Mouse (Mus musculus) spleen, postnatal 36 days (tissue): ENCODE measurements around the gene Nsun6.

Source experiments
- DNase-seq, 2 experiments: peaks; one replicate each; pipeline ENCODE4 v3.0.0; 2022; ENCODE audit warnings: low spot score in 2 of 2, mixed read lengths in 1 of 2

Nsun6 gene

DNA sequence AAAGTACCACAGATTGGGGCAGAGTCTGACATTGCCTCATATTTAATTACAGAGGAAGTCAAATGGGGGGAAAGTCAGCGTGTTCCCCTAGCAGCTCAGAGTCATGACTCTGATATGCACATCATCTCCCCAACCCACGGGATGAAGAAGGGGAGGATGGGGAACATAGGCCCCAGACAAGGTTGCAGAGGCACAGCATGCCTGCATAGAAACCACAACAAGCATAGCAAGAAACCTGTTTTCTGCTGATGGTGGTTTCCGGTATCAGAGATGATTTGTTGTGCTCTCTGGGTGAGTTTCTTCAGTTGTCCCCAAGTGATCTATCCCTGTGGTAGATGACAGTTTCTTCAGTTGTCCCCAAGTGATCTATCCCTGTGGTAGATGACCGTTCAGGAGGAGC is 62.3 kb downstream of the Nsun6 start:
- DNase-seq = no peak

DNA sequence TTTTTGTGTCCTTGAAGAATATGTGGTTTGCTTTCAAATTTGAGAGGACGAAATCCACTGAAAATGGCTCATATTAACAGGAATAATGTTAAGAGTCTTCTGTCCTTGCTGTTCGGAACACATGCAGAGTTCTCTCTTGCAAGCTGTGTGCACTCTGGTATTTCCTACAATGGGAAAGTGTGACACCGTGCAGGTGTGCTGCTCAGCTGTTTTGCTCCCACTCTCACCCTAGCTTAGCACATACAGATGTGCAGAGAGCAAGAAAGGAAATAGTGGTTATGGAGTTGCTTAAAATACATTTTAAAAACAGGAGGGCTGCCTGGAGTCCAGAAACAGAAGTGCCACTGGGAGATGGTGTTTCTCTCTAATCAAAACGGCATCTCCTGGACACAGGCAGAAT is 65.5 kb downstream of the Nsun6 start:
- no peak for DNase-seq

DNA sequence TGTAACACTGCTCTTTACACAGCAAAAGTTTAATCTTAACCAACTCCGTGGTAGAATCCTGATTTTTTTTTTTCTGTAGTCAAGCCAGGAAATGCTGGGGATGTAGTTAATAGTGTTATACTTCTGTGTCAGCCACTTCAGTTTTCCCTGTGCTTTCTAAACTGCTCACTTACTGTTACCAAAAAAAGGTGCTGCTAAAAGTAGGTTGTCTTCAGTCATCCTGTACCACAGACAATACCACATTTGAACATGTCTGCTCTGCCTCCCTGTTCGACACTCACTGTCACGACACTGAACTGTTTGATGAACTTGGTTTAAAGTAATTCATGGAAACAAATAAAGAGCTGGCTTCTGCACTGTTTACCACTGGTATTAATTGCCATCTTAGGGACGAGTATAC is 66.4 kb downstream of the Nsun6 start:
- no peak for DNase-seq

DNA sequence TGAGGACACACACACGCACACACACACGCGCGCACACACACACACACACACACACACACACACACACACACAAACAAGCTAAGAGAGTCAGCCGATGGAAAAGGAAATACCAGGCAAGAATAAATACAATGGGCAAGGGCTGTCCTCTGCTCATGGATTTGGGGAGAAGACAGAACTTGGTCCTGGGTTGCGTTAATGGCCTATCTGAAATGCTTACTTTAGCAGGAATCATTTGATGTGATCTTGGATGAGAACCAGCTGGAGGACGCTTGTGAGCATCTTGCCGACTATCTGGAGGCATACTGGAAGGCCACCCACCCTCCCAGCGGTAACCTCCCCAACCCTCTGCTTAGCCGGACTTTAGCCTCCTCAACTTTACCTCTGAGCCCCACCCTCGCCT is 70.8 kb downstream of the Nsun6 start:
- DNase-seq = no peak

DNA sequence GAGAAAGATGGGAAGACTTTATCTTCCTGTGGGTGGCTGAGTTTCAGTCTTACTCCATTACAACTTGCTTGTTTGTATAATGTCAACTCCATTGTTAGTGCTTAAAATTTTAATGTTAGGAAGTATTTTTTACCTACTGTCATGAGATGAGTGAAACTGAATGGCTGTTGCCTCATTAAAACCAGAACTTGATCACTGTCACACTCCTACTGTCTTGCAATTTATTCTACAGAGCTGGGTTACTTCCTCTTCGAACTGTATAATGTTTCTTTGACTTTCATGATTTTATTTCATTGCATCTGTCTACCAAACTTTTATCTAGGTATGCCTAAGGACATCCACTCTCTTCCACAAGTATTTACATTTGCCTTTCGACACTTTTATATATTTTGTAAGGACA is 93.4 kb downstream of the Nsun6 start:
- DNase-seq = no peak

DNA sequence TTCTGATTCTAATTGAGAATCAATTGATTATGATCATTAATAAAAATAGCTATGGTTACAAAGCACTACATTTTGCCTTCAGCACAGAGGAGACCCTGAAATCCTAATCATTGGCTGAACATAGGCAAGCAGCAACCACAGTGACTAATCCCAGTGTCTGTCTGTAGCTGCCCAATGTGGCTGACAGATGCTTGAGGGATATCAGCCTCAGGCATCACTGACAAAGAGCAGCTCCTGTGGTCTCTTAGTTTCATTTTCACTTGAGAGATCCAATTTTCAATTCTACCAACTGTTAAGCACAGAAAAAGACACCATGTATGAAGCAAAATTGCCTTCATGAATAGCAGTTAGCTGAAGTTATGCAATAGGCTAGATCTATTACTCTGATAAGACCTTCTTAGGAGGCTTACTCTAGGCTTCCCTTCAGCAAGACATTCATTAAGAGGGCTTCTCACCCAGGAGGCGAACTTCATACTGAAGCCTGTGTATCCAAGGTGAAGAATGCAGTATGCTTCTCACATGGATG is 93.8 kb downstream of the Nsun6 start:
- no peak for DNase-seq

DNA sequence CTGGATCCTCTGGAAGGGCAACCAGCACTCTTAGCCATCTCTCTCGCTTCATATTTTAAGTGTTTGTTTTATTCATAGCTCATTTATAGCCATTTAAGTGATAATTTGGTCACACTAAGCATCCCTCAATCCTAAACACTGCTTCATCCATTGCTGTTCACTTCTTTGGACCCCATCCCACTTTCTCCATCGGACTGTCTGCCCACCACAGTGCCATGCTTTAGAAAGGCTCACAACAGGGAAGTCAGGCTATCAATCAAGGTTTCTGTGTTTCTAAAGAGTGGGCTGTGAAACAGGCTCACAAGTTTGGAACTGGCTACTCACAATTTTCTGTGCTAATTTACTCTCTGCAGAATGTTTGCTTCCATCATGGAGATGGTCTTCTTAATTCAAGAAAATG is 101.8 kb downstream of the Nsun6 start:
- DNase-seq = no peak
